8 mouse cellular contexts compared by ENCODE assay signal in genomic region chr8:72485456-72486199, GRCm38 (mm10). TPM values are rescaled to one million over a fixed set of nuclear protein-coding genes. Genes with fewer than 3 reads are reported as not detected.
DNase-seq lines count a peak whose midpoint lies in the region; ATAC-seq and TF ChIP-seq lines count a peak whose summit lies in the region.

No protein-coding gene starts in this region.

- H3K9me3 ChIP-seq in kidney, embryonic 14.5 days (ENCODE audit: control insufficient read depth, low read length) = no peaks in the 10 kb centered on the region
- H3K9me3 ChIP-seq in ES-E14 (ENCODE audit: control insufficient read depth, insufficient read depth, low read depth, low read length) = no peaks in the 10 kb centered on the region

- in situ Hi-C loops in ES-E14 (cut with MboI; ENCODE audit: low sequenced_read_pairs in 2 of 2, unreplicated experiment in 2 of 2) = no loop called here

- H3K4me1 ChIP-seq in kidney, embryonic 14.5 days (ENCODE audit: control insufficient read depth, insufficient read depth, low read length) = no peaks in the 10 kb centered on the region
- H3K4me1 ChIP-seq in ES-E14 (ENCODE audit: control insufficient read depth in 2 of 2, insufficient read depth in 2 of 2, low read length in 2 of 2, poor library complexity in 1 of 2) = no peaks in the 10 kb centered on the region

- no peak for ATAC-seq in kidney, embryonic 14.5 days (ENCODE audit: low FRiP score, low TSS enrichment)

- DNase-seq in kidney, postnatal 10 days = peak; percentile 68
- DNase-seq in ES-E14 (ENCODE audit: low read depth, low spot score) = no peak
- peak; percentile 47 to 54 for DNase-seq in heart, postnatal 14 days
- peak; percentile 88 for DNase-seq in lung, postnatal 36 days
- DNase-seq in testis, postnatal 10 days (ENCODE audit: low spot score) = no peak
- no peak for DNase-seq in layer of hippocampus, postnatal 25 days (ENCODE audit: extremely low spot score in 1 of 2, low spot score in 1 of 2)
- no peak for DNase-seq in adipocyte (ENCODE audit: low spot score)

- intact Hi-C loops in heart, postnatal 14 days (cut with DNase I) = loop anchor here (5.0 kb wide), 1 partner anchor 38 kb away; no protein-coding TSS in a partner anchor

- H3K36me3 ChIP-seq in kidney, embryonic 14.5 days (ENCODE audit: control insufficient read depth, insufficient read depth, low read length) = peaks cover 65% of the 10 kb centered on the region
- H3K36me3 ChIP-seq in ES-E14 (ENCODE audit: control insufficient read depth, insufficient read depth, low read length, poor library complexity, severe bottlenecking) = peaks cover 41% of the 10 kb centered on the region

- no peaks in the 10 kb centered on the region for H3K27me3 ChIP-seq in kidney, embryonic 14.5 days (ENCODE audit: control insufficient read depth, insufficient read depth, low read length)

- no peak overlapping the region for H3K4me3 ChIP-seq in kidney, embryonic 14.5 days (ENCODE audit: low read length)
- H3K4me3 ChIP-seq in ES-E14 (ENCODE audit: insufficient read depth in 1 of 2, low read depth in 1 of 2, low read length in 2 of 2, poor library complexity in 1 of 2, severe bottlenecking in 1 of 2) = no peak overlapping the region

- H3K9ac ChIP-seq in kidney, embryonic 14.5 days (ENCODE audit: low read depth, low read length) = no peak overlapping the region
- H3K9ac ChIP-seq in ES-E14 (ENCODE audit: insufficient read depth, low read depth, low read length, poor library complexity, severe bottlenecking) = no peak overlapping the region

- no peak overlapping the region for H3K4me2 ChIP-seq in kidney, embryonic 14.5 days (replicated peaks; ENCODE audit: low read depth, low read length)

- H3K27ac ChIP-seq in kidney, embryonic 14.5 days (ENCODE audit: low read depth, low read length) = no peak overlapping the region
- H3K27ac ChIP-seq in ES-E14 (ENCODE audit: insufficient read depth, low read depth, low read length, poor library complexity, severe bottlenecking) = no peak overlapping the region

- 90% methylated on average over 6 of the region's 6 CpGs for WGBS in kidney, embryonic 14.5 days

TF ChIP-seq in ES-E14, 5 proteins besides CTCF, POLR2A, EP300 and RAD21:
- TF ChIP-seq ZNF384 (IDR thresholded peaks at IDR 0.05; ENCODE audit: low read depth, low read length) = 0 out of 2 replicates have a peak, but pooled peaks have one; percentile 26
- no peak for TF ChIP-seq MAFK (IDR thresholded peaks at IDR 0.05; ENCODE audit: insufficient read depth, low read depth, low read length)
TF ChIP-seq in ES-E14: peak in this region for 1.

RNA-seq across cellular contexts. Expression of gene Slc35e1, which starts 6.8 kb away (rescaled TPM):
- polyA plus RNA-seq in kidney, embryonic 14.5 days (2014; fragmentation: Nextera tagmentation; extraction: Ambion mirVana) = 10.8 and 19.7 TPM in 2 replicates
- 91.1 and 97.0 TPM in 2 replicates for total RNA-seq in ES-E14 (2012; rRNA removed)
- total RNA-seq in heart, postnatal 14 days (2021) = 10 to 100 TPM; 44.1 to 47.8 TPM
- 10 to 100 TPM; 45.9 to 51.1 TPM for total RNA-seq in layer of hippocampus, postnatal 25 days (2021)

RNA-seq across cellular contexts. Expression of gene Cherp, which starts 10.6 kb away (rescaled TPM):
- polyA plus RNA-seq in kidney, embryonic 14.5 days (2014; fragmentation: Nextera tagmentation; extraction: Ambion mirVana) = 57.0 and 72.0 TPM in 2 replicates
- 55.1 and 60.5 TPM in 2 replicates for total RNA-seq in ES-E14 (2012; rRNA removed)
- 10 to 100 TPM; 42.9 to 43.2 TPM for total RNA-seq in heart, postnatal 14 days (2021)
- total RNA-seq in layer of hippocampus, postnatal 25 days (2021) = 10 to 100 TPM; 67.2 to 79.6 TPM

RNA-seq across cellular contexts. Expression of gene 1700030K09Rik, which starts 41.9 kb away (rescaled TPM):
- 13.9 and 14.6 TPM in 2 replicates for polyA plus RNA-seq in kidney, embryonic 14.5 days (2014; fragmentation: Nextera tagmentation; extraction: Ambion mirVana)
- 8.1 and 9.0 TPM in 2 replicates for total RNA-seq in ES-E14 (2012; rRNA removed)
- 1 to 10 TPM; 6.6 to 7.0 TPM for total RNA-seq in heart, postnatal 14 days (2021)
- total RNA-seq in layer of hippocampus, postnatal 25 days (2021) = 10 to 100 TPM; 12.9 to 15.4 TPM

RNA-seq across cellular contexts. Expression of gene Calr3, which starts 42.0 kb away (rescaled TPM):
- 1.6 and 2.1 TPM in 2 replicates for polyA plus RNA-seq in kidney, embryonic 14.5 days (2014; fragmentation: Nextera tagmentation; extraction: Ambion mirVana)
- 3.1 and 3.2 TPM in 2 replicates for total RNA-seq in ES-E14 (2012; rRNA removed)
- total RNA-seq in heart, postnatal 14 days (2021) = 10 to 100 TPM in 1 of 2 experiments, 1 to 10 TPM in 1; 8.1 to 10.5 TPM
- total RNA-seq in layer of hippocampus, postnatal 25 days (2021) = under 1 TPM; 0.69 to 0.85 TPM

Comparison
In these comparisons a context has a peak if more than half of its experiments do, and no peak if none do; other contexts are left out.
1. DNase-seq: peak in kidney, postnatal 10 days (single experiment), heart, postnatal 14 days (2 of 2) and lung, postnatal 36 days (single experiment); none in ES-E14 (single experiment), testis, postnatal 10 days (single experiment), layer of hippocampus, postnatal 25 days (0 of 2) and adipocyte (single experiment).